Mouse (Mus musculus) embryonic fibroblast, embryonic 13.5 days (primary cell): ENCODE results near the gene Gmnn.

Source experiments
- CTCF ChIP-seq: IDR thresholded peaks from 2 replicates; pipeline ENCODE4 v1.5.1; 2011; ENCODE audit warnings: mild to moderate bottlenecking, control low read depth, low read length, moderate library complexity, borderline replicate concordance; ENCODE audit not compliant: insufficient read depth
- POLR2A ChIP-seq: IDR thresholded peaks from 2 replicates; pipeline ENCODE4 v1.6.1; 2011; ENCODE audit warnings: low read depth, mild to moderate bottlenecking, control low read depth, low read length, moderate library complexity

GRCm38 (mm10) chr13:24756756-24757155 lies 5.0 kb downstream of the Gmnn start:
- TF ChIP-seq CTCF, result no peak
- TF ChIP-seq POLR2A, result no peak
